Mouse (Mus musculus): ENCODE data around the gene Cmas.

- no peak for TF ChIP-seq POLR2A (IDR thresholded peaks at IDR 0.05; ENCODE audit: borderline replicate concordance, control insufficient read depth, low read depth, low read length)
- no peak for TF ChIP-seq CTCF (IDR thresholded peaks at IDR 0.05; ENCODE audit: control insufficient read depth, insufficient read depth, low read length)
Measured at GRCm38 (mm10) chr6:142792241-142792968, 35.9 kb downstream of the Cmas start.

Data from bone marrow, adult 2 months (tissue).